ENCODE assay signal across 17 mouse cellular contexts in the genomic region with DNA sequence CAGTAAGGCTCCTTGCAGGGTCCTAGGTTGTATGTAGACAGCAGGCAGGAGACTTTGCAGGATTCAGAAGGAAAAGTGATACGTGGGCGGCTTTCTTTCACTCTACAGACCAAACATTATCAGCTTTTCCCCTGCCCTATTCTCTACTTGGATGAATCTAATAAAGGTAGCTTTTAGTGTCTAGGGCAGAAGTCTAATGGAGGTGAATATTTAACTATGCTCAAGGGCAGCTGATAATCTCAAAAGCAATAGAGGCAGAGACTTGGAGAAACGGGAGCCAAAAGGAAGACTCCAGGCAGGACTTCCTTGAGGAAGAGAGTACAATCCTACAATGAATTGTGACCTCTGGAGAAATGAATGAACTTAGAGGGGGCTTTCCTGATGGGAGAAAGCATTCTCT. TPM values are rescaled to one million over a fixed set of nuclear protein-coding genes. Genes with fewer than 3 reads are reported as not detected.
DNase-seq lines count a peak whose midpoint lies in the region; ATAC-seq and TF ChIP-seq lines count a peak whose summit lies in the region.
"Had no signal": no experiment of that assay in that cellular context is flagged by ENCODE, and none has a peak within 500 bp of the region (broad histone marks: within the 10 kb centered on the region; RNA-seq: fewer than 3 reads in every experiment).

No protein-coding gene starts in this region.

- H3K4me2 ChIP-seq in kidney, embryonic 15.5 days = no peak overlapping the region
- no peak overlapping the region for H3K4me2 ChIP-seq in stomach, embryonic 15.5 days
- H3K4me2 ChIP-seq in stomach, postnatal 0 days (replicated peaks; ENCODE audit: low read depth) = no peak overlapping the region
- H3K4me2 ChIP-seq: forebrain, embryonic 15.5 days; heart, embryonic 13.5 days had no signal

- no peak overlapping the region for H3K9ac ChIP-seq in kidney, embryonic 15.5 days
- no peak overlapping the region for H3K9ac ChIP-seq in stomach, embryonic 15.5 days
- H3K9ac ChIP-seq in stomach, postnatal 0 days (ENCODE audit: low read length) = no peak overlapping the region
- H3K9ac ChIP-seq: forebrain, embryonic 15.5 days; heart, embryonic 13.5 days had no signal

- H3K27me3 ChIP-seq in kidney, embryonic 15.5 days = peaks cover 15% of the 10 kb centered on the region
- no peaks in the 10 kb centered on the region for H3K27me3 ChIP-seq in stomach, embryonic 15.5 days (replicated peaks)
- H3K27me3 ChIP-seq in stomach, postnatal 0 days (ENCODE audit: control insufficient read depth, insufficient read depth, low read length) = no peaks in the 10 kb centered on the region
- H3K27me3 ChIP-seq: forebrain, embryonic 15.5 days; Patski had no signal

- H3K9me3 ChIP-seq in kidney, embryonic 15.5 days (replicated peaks) = no peaks in the 10 kb centered on the region
- H3K9me3 ChIP-seq in stomach, embryonic 15.5 days = no peaks in the 10 kb centered on the region
- no peaks in the 10 kb centered on the region for H3K9me3 ChIP-seq in stomach, postnatal 0 days (ENCODE audit: control insufficient read depth, low read length)
- H3K9me3 ChIP-seq: embryonic facial prominence, embryonic 10.5 days; forebrain, embryonic 15.5 days; heart, embryonic 13.5 days had no signal

- peaks cover 13% of the 10 kb centered on the region for H3K4me1 ChIP-seq in kidney, embryonic 15.5 days
- H3K4me1 ChIP-seq in stomach, embryonic 15.5 days = no peaks in the 10 kb centered on the region
- H3K4me1 ChIP-seq in stomach, postnatal 0 days (replicated peaks; ENCODE audit: control insufficient read depth, insufficient read depth) = no peaks in the 10 kb centered on the region
- H3K4me1 ChIP-seq: embryonic facial prominence, embryonic 10.5 days; forebrain, embryonic 15.5 days; heart, embryonic 13.5 days had no signal

- H3K36me3 ChIP-seq in kidney, embryonic 15.5 days = no peaks in the 10 kb centered on the region
- no peaks in the 10 kb centered on the region for H3K36me3 ChIP-seq in stomach, embryonic 15.5 days
- no peaks in the 10 kb centered on the region for H3K36me3 ChIP-seq in stomach, postnatal 0 days (ENCODE audit: control insufficient read depth, insufficient read depth, low read length)
- H3K36me3 ChIP-seq: embryonic facial prominence, embryonic 10.5 days; forebrain, embryonic 15.5 days; heart, embryonic 13.5 days had no signal

- 69% methylated on average over 3 of the region's 3 CpGs for WGBS in kidney, embryonic 15.5 days
- WGBS in stomach, embryonic 15.5 days = 69% methylated on average over 3 of the region's 3 CpGs
- 67% methylated on average over 3 of the region's 3 CpGs for WGBS in stomach, postnatal 0 days
- WGBS in large intestine, adult 2 months = 29% methylated on average over 3 of the region's 3 CpGs

- H3K27ac ChIP-seq in kidney, embryonic 15.5 days = no peak overlapping the region
- 0 out of 2 replicates have a peak overlapping the region, but pooled peaks have one; percentile 12 for H3K27ac ChIP-seq in stomach, embryonic 15.5 days
- no peak overlapping the region for H3K27ac ChIP-seq in stomach, postnatal 0 days (replicated peaks)
- no peak overlapping the region for H3K27ac ChIP-seq in left cerebral cortex, adult 2 months
- H3K27ac ChIP-seq: embryonic facial prominence, embryonic 10.5 days; forebrain, embryonic 15.5 days; heart, embryonic 13.5 days had no signal

- no peak overlapping the region for H3K4me3 ChIP-seq in kidney, embryonic 15.5 days (replicated peaks)
- no peak overlapping the region for H3K4me3 ChIP-seq in stomach, embryonic 15.5 days (replicated peaks)
- no peak overlapping the region for H3K4me3 ChIP-seq in stomach, postnatal 0 days (ENCODE audit: low read depth, low read length)
- no peak overlapping the region for H3K4me3 ChIP-seq in left cerebral cortex, adult 2 months
- H3K4me3 ChIP-seq: embryonic facial prominence, embryonic 10.5 days; forebrain, embryonic 15.5 days; heart, embryonic 13.5 days had no signal

- DNase-seq in kidney, adult 9 months = peak; percentile 69
- DNase-seq in stomach, postnatal 0 days (ENCODE audit: low spot score) = no peak
- DNase-seq in large intestine, adult 2 months (ENCODE audit: low read depth, low spot score) = peak; percentile 33
- DNase-seq in left cerebral cortex, adult 2 months (ENCODE audit: extremely low spot score in 1 of 2, low spot score in 2 of 2) = no peak
- DNase-seq: adrenal gland, adult 2 months; adrenal gland, postnatal 25 days; cerebellum, adult 2 months; cerebellum, postnatal 10 days; gastrocnemius, postnatal 36 days; heart, postnatal 36 days had no signal

- no peak for TF ChIP-seq EP300 in stomach, postnatal 0 days (optimal IDR thresholded peaks at IDR 0.05)

- intact Hi-C loops in left cerebral cortex, adult 2 months (cut with DNase I) = no loop called here

- no peak for TF ChIP-seq CTCF in stomach, postnatal 0 days (IDR thresholded peaks at IDR 0.05; ENCODE audit: low read depth)
- no peak for TF ChIP-seq CTCF in left cerebral cortex, adult 2 months (IDR thresholded peaks at IDR 0.05)

- ATAC-seq in kidney, embryonic 15.5 days (replicated peaks; ENCODE audit: low FRiP score) = no peak
- ATAC-seq in stomach, embryonic 15.5 days (ENCODE audit: insufficient read depth, low FRiP score, low read depth) = no peak; the same call in 1 of the 2 replicates
- no peak for ATAC-seq in stomach, postnatal 0 days (ENCODE audit: low FRiP score, low TSS enrichment)
- ATAC-seq: forebrain, embryonic 15.5 days; Patski had no signal

RNA-seq across cellular contexts. Expression of gene Ppara, which starts 9.2 kb away (rescaled TPM):
- polyA plus RNA-seq in kidney, embryonic 15.5 days (2015; fragmentation: Nextera tagmentation; extraction: Ambion mirVana) = 3.9 and 5.0 TPM in 2 replicates
- polyA plus RNA-seq in stomach, embryonic 15.5 days (2015; fragmentation: Nextera tagmentation; extraction: Ambion mirVana) = 8.7 and 9.6 TPM in 2 replicates
- polyA plus RNA-seq in stomach, postnatal 0 days (2015; fragmentation: Nextera tagmentation; extraction: Ambion mirVana) = 16.8 and 18.8 TPM in 2 replicates
- 5.3 and 12.8 TPM in 2 replicates for polyA plus RNA-seq in large intestine, adult 2 months (2012; rRNA removed)
- total RNA-seq in left cerebral cortex, adult 2 months (2021) = 1 to 10 TPM; 3.6 TPM
- total RNA-seq: CH12.LX had no signal

Comparison
In these comparisons a context has a peak if more than half of its experiments do, and no peak if none do; other contexts are left out.
1. DNase-seq: peak in kidney, adult 9 months (single experiment) and large intestine, adult 2 months (single experiment); none in stomach, postnatal 0 days (single experiment) and left cerebral cortex, adult 2 months (0 of 2).